Mouse (Mus musculus) myocyte (in vitro differentiated cells): Measurements from ENCODE around the gene Atp10b. TPM values are rescaled to one million over a fixed set of nuclear protein-coding genes. Genes with fewer than 3 reads are reported as not detected.

Source experiments
- H3K27me3 ChIP-seq: one replicate; pipeline ENCODE4 v1.6.1; 2011; ENCODE audit not compliant: control insufficient read depth, insufficient read depth, insufficient read length
- H3K36me3 ChIP-seq: one replicate; pipeline ENCODE4 v1.6.1; 2011; ENCODE audit not compliant: control insufficient read depth, insufficient read depth
- H3K4me2 ChIP-seq: one replicate; pipeline ENCODE4 v1.6.1; 2011; ENCODE audit warnings: low read depth, control low read depth
- H3K4me3 ChIP-seq: one replicate; pipeline ENCODE4 v1.5.1; 2011; ENCODE audit warnings: mild to moderate bottlenecking, control low read depth, moderate library complexity
- H3K79me2 ChIP-seq: one replicate; pipeline ENCODE4 v1.6.1; 2011; ENCODE audit not compliant: control insufficient read depth, insufficient read depth
- H3ac ChIP-seq: one replicate; pipeline ENCODE4 v1.6.1; 2011; ENCODE audit not compliant: control insufficient read depth, insufficient read length
- CEBPB ChIP-seq: IDR thresholded peaks from 2 replicates; pipeline ENCODE4 v1.6.1; 2011; ENCODE audit warnings: mild to moderate bottlenecking, moderate library complexity; ENCODE audit not compliant: poor library complexity, insufficient read depth, severe bottlenecking
- E2F4 ChIP-seq: IDR thresholded peaks from one replicate; pipeline ENCODE4 v1.6.1; 2011; ENCODE audit warnings: mild to moderate bottlenecking, control low read depth, moderate library complexity; ENCODE audit not compliant: insufficient read depth
- MAX ChIP-seq: IDR thresholded peaks from one replicate; pipeline ENCODE4 v1.6.1; 2011; ENCODE audit warnings: low read depth, mild to moderate bottlenecking, control low read depth
- MYOD1 ChIP-seq, 3 experiments: IDR thresholded peaks; one replicate each; pipeline ENCODE4 v1.6.1; 2011; ENCODE audit warnings: control low read depth in 2 of 3, low read depth in 2 of 3, mild to moderate bottlenecking in 2 of 3, moderate library complexity in 1 of 3; ENCODE audit not compliant: insufficient read length in 2 of 3, control insufficient read depth in 1 of 3
- MYOG ChIP-seq, 3 experiments: IDR thresholded peaks; one replicate each; pipeline ENCODE4 v1.6.1; 2011; ENCODE audit warnings: control low read depth in 2 of 3, low read depth in 2 of 3, mild to moderate bottlenecking in 2 of 3; ENCODE audit not compliant: insufficient read length in 2 of 3, control insufficient read depth in 1 of 3, insufficient read depth in 1 of 3
- POLR2A ChIP-seq: IDR thresholded peaks from one replicate; pipeline ENCODE4 v1.6.1; 2011; ENCODE audit warnings: low read depth, mild to moderate bottlenecking, control low read depth, moderate library complexity; ENCODE audit not compliant: insufficient read length
- POLR2AphosphoS2 ChIP-seq: IDR thresholded peaks from one replicate; pipeline ENCODE4 v1.6.1; 2011; ENCODE audit warnings: low read depth, control low read depth; ENCODE audit not compliant: insufficient read length
- REST ChIP-seq: IDR thresholded peaks from one replicate; pipeline ENCODE4 v1.6.1; 2011; ENCODE audit warnings: mild to moderate bottlenecking, control low read depth, moderate library complexity; ENCODE audit not compliant: insufficient read depth, insufficient read length
- SRF ChIP-seq: IDR thresholded peaks from one replicate; pipeline ENCODE4 v1.6.1; 2011; ENCODE audit warnings: low read depth; ENCODE audit not compliant: control insufficient read depth, insufficient read length
- TCF12 ChIP-seq: IDR thresholded peaks from one replicate; pipeline ENCODE4 v1.6.1; 2011; ENCODE audit warnings: mild to moderate bottlenecking, control low read depth; ENCODE audit not compliant: poor library complexity, insufficient read depth, severe bottlenecking
- TCF3 ChIP-seq: IDR thresholded peaks from one replicate; pipeline ENCODE4 v1.6.1; 2011; ENCODE audit warnings: low read depth, control low read depth; ENCODE audit not compliant: insufficient read length
- USF1 ChIP-seq: IDR thresholded peaks from one replicate; pipeline ENCODE4 v1.6.1; 2011; ENCODE audit warnings: low read depth, mild to moderate bottlenecking, control low read depth, moderate library complexity
- polyA plus RNA-seq: library from polyadenylated mRNA; unstranded; fragments of >200 nt; fragmentation: generic; extraction: Trizol; gene quantifications from one replicate; pipeline ENCODE4 v1.2.1, GENCODE M21; 2012; ENCODE audit warnings: missing spikeins

Gene Atp10b
- polyA plus RNA-seq, 1 experiment = 0.02 TPM

DNA sequence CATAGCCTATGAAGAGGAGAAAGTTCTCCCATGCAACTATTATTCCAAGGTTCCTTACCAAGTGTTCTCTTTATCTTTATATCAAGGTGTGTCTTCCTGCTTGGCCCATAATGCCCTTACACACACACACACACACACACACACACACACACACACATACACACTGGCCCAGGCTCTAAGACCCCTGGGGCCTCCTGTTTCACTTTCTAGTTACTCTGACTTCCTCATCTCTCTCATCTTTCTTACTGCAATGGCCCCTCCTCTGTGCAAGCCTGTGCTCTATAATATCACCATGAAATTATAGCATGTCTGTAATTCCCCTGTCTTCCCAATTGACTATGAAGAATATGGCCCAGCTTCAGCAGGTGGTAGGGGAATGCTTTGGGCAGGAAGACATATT is 49.7 kb downstream of the Atp10b start:
- no peaks in the 10 kb centered on the region for H3K79me2 ChIP-seq
- no peak overlapping the region for H3K4me2 ChIP-seq
- TF ChIP-seq USF1 (no peak), TCF12 (no peak)
- no peak overlapping the region for H3ac ChIP-seq
- no peaks in the 10 kb centered on the region for H3K36me3 ChIP-seq
- H3K27me3 ChIP-seq = no peaks in the 10 kb centered on the region
- H3K4me3 ChIP-seq = no peak overlapping the region

DNA sequence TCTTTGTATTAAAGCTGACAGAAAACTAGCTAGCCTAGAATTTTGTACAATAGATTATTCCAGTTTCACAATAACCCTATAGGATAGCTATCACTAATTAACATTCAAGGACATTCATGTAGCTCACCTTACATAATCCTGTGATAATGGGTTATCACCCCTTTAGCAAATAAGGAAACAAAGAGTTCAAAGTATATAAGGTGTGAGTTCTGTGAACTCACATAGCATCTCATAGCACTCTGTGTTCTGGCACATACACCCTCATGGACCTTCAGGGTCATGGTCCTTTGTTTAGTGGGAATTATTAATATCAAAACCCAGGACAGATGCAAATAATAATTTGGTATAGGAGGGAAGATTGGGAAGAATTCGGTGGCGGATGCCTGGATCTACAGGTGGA is 50.4 kb downstream of the Atp10b start:
- H3K36me3 ChIP-seq = no peaks in the 10 kb centered on the region
- TF ChIP-seq SRF = no peak
- TF ChIP-seq USF1 = no peak
- no peak for TF ChIP-seq E2F4

DNA sequence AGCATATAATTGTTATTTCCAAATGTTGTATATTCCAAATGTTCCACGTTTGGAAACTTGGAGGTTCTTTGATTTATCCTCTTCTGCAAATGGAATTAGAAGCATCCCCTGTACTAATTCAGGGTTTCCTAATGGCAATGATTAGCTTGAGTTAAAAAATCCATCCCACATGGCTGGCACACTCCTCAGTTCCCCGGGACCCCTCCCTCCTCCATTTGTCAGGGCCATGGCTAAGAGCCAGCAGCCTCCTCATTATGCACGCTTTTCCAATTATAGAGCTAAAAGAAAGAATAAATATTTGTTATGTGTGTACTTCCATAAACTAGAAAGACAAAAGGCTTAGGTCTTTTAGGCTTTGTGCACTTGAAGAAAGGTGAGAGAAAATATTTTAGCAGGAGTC is 53.9 kb downstream of the Atp10b start:
- Histone ChIP-seq H3K4me3 (no peak overlapping the region), H3ac (no peak overlapping the region), H3K27me3 (no peaks in the 10 kb centered on the region), H3K4me2 (no peak overlapping the region), H3K36me3 (no peaks in the 10 kb centered on the region), H3K79me2 (no peaks in the 10 kb centered on the region)
- TF ChIP-seq E2F4 = no peak
- TF ChIP-seq CEBPB = no peak
- no peak for TF ChIP-seq MAX
- no peak for TF ChIP-seq REST
- TF ChIP-seq MYOD1 (IDR thresholded peaks at IDR 0.05; ENCODE audit: control insufficient read depth in 1 of 3, insufficient read length in 2 of 3, low read depth in 2 of 3) = no peak
- no peak for TF ChIP-seq TCF12
- TF ChIP-seq SRF = no peak
- TF ChIP-seq POLR2A = no peak
- TF ChIP-seq USF1 = no peak
- TF ChIP-seq TCF3 = no peak
- TF ChIP-seq MYOG (IDR thresholded peaks at IDR 0.05; ENCODE audit: control insufficient read depth in 1 of 3, insufficient read depth in 1 of 3, insufficient read length in 2 of 3, low read depth in 2 of 3) = no peak
- no peak for TF ChIP-seq POLR2AphosphoS2

More for the DNA sequence above, 50.4 kb downstream of the Atp10b start:
- H3K27me3 ChIP-seq = no peaks in the 10 kb centered on the region
- no peaks in the 10 kb centered on the region for H3K79me2 ChIP-seq
- H3ac ChIP-seq = no peak overlapping the region
- H3K4me2 ChIP-seq = no peak overlapping the region
- H3K4me3 ChIP-seq = no peak overlapping the region

DNA sequence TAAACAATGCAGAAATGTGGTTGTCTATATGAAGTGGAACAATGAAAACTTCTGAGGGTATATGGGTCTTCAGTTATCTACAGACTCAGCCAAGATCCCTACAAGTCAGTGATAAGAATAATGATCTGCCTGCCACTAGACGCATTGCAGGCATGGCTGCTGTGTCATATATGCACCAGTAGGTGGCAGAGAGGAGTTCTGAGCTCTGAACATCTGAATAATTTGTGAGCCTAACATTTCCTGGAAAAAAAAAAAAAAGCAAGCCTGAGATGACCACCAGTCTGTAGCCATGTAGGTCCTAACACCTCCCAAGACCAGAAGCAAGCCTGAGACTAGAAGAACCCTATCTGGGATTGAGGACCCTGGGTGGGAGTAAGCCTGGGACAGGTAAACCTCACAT is 63.5 kb downstream of the Atp10b start:
- Histone ChIP-seq H3K36me3 (no peaks in the 10 kb centered on the region), H3K27me3 (no peaks in the 10 kb centered on the region), H3ac (no peak overlapping the region), H3K4me2 (no peak overlapping the region), H3K4me3 (no peak overlapping the region), H3K79me2 (no peaks in the 10 kb centered on the region)
- TF ChIP-seq TCF3 = no peak
- TF ChIP-seq TCF12 = no peak
- no peak for TF ChIP-seq REST
- no peak for TF ChIP-seq MYOG (IDR thresholded peaks at IDR 0.05; ENCODE audit: control insufficient read depth in 1 of 3, insufficient read depth in 1 of 3, insufficient read length in 2 of 3, low read depth in 2 of 3)
- TF ChIP-seq E2F4 = no peak
- TF ChIP-seq SRF = no peak
- no peak for TF ChIP-seq USF1
- TF ChIP-seq POLR2AphosphoS2 = no peak
- no peak for TF ChIP-seq MYOD1 (IDR thresholded peaks at IDR 0.05; ENCODE audit: control insufficient read depth in 1 of 3, insufficient read length in 2 of 3, low read depth in 2 of 3)
- TF ChIP-seq POLR2A = no peak
- no peak for TF ChIP-seq MAX
- TF ChIP-seq CEBPB = no peak

DNA sequence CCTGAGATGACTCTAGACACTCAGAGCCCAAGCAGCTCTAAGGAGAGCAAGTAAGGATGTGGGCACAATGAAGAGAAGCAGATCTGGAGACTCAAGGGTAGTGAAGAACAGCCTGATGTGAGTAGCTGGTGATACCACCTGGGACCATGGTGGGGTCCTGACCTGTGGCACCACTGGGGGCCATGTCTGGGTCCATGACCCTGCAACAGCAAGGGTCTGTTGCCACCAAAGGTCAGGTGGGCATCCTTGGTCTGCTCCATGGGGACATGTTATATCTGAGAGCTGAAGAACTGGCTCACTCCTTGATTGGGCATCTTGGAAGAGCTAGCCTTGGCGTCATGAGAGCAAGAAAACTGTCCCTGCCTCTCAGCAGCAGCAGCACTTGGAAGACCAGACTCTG is 64.1 kb downstream of the Atp10b start:
- Histone ChIP-seq H3K27me3 (no peaks in the 10 kb centered on the region), H3ac (no peak overlapping the region), H3K36me3 (no peaks in the 10 kb centered on the region), H3K4me2 (no peak overlapping the region), H3K79me2 (no peaks in the 10 kb centered on the region), H3K4me3 (no peak overlapping the region)
- TF ChIP-seq MYOG (IDR thresholded peaks at IDR 0.05; ENCODE audit: control insufficient read depth in 1 of 3, insufficient read depth in 1 of 3, insufficient read length in 2 of 3, low read depth in 2 of 3) (no peak), REST (no peak)

DNA sequence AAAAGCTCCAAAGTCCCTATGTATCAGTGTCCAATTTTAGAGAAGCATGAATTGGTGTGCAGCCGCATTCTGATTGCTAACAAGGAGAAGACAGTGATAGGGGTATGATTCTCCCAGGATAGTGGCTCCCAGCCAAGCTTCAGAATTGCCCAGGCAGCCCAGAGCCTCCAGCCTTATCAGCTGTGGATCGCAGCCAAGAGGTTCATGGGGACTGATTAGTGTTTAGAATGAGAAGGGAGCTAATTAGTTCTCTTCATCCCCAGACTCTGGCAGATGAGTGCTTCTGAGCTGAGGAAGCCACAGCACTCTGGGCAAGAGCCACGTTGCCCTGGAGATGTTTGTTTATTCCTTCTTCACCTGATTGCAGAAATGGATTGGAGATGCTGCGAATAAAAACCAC is 67.3 kb downstream of the Atp10b start:
- H3K4me3 ChIP-seq = no peak overlapping the region
- H3K27me3 ChIP-seq = no peaks in the 10 kb centered on the region
- no peak overlapping the region for H3ac ChIP-seq
- TF ChIP-seq TCF12 (no peak), USF1 (no peak), SRF (no peak), MAX (no peak), POLR2A (no peak), MYOG (IDR thresholded peaks at IDR 0.05; ENCODE audit: control insufficient read depth in 1 of 3, insufficient read depth in 1 of 3, insufficient read length in 2 of 3, low read depth in 2 of 3) (no peak)
- peak overlapping the region; percentile 21 for H3K4me2 ChIP-seq
- H3K79me2 ChIP-seq = no peaks in the 10 kb centered on the region
- no peaks in the 10 kb centered on the region for H3K36me3 ChIP-seq
